Comparison of ENCODE assay signal across 14 mouse cellular contexts in the genomic region with DNA sequence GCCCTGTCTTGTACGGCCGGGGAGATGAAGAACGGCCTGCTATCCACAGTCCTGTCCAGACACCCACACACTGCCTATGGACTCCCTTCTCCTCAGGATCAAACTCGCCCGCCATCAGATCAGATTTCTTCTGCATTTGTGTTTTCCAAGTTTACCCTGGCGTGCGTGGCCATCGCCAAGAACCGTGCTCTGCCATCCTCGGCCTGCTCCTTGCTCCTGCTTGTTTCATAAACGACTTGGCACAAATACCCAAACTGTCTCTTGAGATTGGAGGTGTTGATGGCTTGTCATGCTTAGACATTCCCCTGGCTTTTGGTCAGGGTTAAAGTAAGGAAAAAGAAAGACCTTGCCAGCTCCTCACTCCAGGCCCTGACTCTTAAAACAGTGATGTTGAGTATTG.
DNase-seq lines count a peak whose midpoint lies in the region; ATAC-seq lines count a peak whose summit lies in the region.
"Had no signal": no experiment of that assay in that cellular context is flagged by ENCODE, and none has a peak within 500 bp of the region (broad histone marks: within the 10 kb centered on the region; RNA-seq: fewer than 3 reads in every experiment).

No protein-coding gene starts in this region.

- 0 out of 2 replicates have a peak, but pooled peaks cover under 1% of the 10 kb centered on the region for H3K36me3 ChIP-seq in heart, embryonic 14.5 days (ENCODE audit: control insufficient read depth, insufficient read depth, low read length)
- 0 out of 2 replicates have a peak, but pooled peaks cover 5% of the 10 kb centered on the region for H3K36me3 ChIP-seq in midbrain, embryonic 10.5 days
- no peaks in the 10 kb centered on the region for H3K36me3 ChIP-seq in midbrain, embryonic 15.5 days (replicated peaks)
- H3K36me3 ChIP-seq: intestine, embryonic 15.5 days had no signal

- 60% methylated on average over 11 of the region's 11 CpGs for WGBS in heart, embryonic 14.5 days
- 90% methylated on average over 11 of the region's 11 CpGs for WGBS in midbrain, embryonic 10.5 days
- 87% methylated on average over 11 of the region's 11 CpGs for WGBS in midbrain, embryonic 15.5 days

- no peak for ATAC-seq in heart, embryonic 14.5 days (ENCODE audit: insufficient number of reproducible peaks, insufficient read depth, low FRiP score, low read depth)
- ATAC-seq in midbrain, embryonic 15.5 days (replicated peaks), result no peak
- ATAC-seq: forebrain, embryonic 14.5 days; intestine, embryonic 15.5 days; midbrain, embryonic 16.5 days had no signal

- no peaks in the 10 kb centered on the region for H3K27me3 ChIP-seq in heart, embryonic 14.5 days (ENCODE audit: control insufficient read depth, insufficient read depth, low read length)
- H3K27me3 ChIP-seq in midbrain, embryonic 10.5 days (ENCODE audit: low read depth, poor library complexity, severe bottlenecking), result no peaks in the 10 kb centered on the region
- no peaks in the 10 kb centered on the region for H3K27me3 ChIP-seq in midbrain, embryonic 15.5 days (replicated peaks)
- H3K27me3 ChIP-seq: intestine, embryonic 15.5 days had no signal

- peak overlapping the region; percentile 29 to 87; a peak in 3 of 4 replicates for H3K27ac ChIP-seq in heart, embryonic 14.5 days (replicated peaks in 1 of 2; ENCODE audit: control insufficient read depth in 1 of 2, insufficient read depth in 1 of 2, low read depth in 2 of 2, low read length in 2 of 2)
- H3K27ac ChIP-seq in midbrain, embryonic 10.5 days (replicated peaks), result no peak overlapping the region
- H3K27ac ChIP-seq in midbrain, embryonic 15.5 days, result no peak overlapping the region
- H3K27ac ChIP-seq: intestine, embryonic 15.5 days had no signal

- no peak overlapping the region for H3K4me2 ChIP-seq in heart, embryonic 14.5 days (ENCODE audit: low read length)
- H3K4me2 ChIP-seq in midbrain, embryonic 15.5 days, result no peak overlapping the region
- H3K4me2 ChIP-seq: intestine, embryonic 15.5 days; liver, embryonic 11.5 days had no signal

- peaks cover 45 to 65% of the 10 kb centered on the region in 2 experiments for H3K4me1 ChIP-seq in heart, embryonic 14.5 days (ENCODE audit: control insufficient read depth in 2 of 2, insufficient read depth in 2 of 2, low read length in 2 of 2)
- peaks cover 16% of the 10 kb centered on the region for H3K4me1 ChIP-seq in midbrain, embryonic 10.5 days
- peaks cover 9% of the 10 kb centered on the region for H3K4me1 ChIP-seq in midbrain, embryonic 15.5 days
- H3K4me1 ChIP-seq: intestine, embryonic 15.5 days had no signal

- DNase-seq in cerebellum, postnatal 14 days, result peak; percentile 18 to 24
- no peak for DNase-seq in cerebellum, adult 8-10 months
- no peak for DNase-seq in heart, postnatal 10 days
- DNase-seq in midbrain, embryonic 10.5 days (ENCODE audit: low spot score), result peak; percentile 6
- peak; percentile 93 for DNase-seq in gonadal fat pad, adult 2 months (ENCODE audit: low read depth)
- no peak for DNase-seq in urinary bladder, adult 18-20 months (ENCODE audit: low spot score in 2 of 2)
- DNase-seq: cerebellum, adult 9-10 months; thymus, postnatal 25 days had no signal

- no peaks in the 10 kb centered on the region for H3K9me3 ChIP-seq in heart, embryonic 14.5 days (ENCODE audit: control insufficient read depth, low read length)
- no peaks in the 10 kb centered on the region for H3K9me3 ChIP-seq in midbrain, embryonic 10.5 days (replicated peaks)
- H3K9me3 ChIP-seq in midbrain, embryonic 15.5 days, result no peaks in the 10 kb centered on the region
- H3K9me3 ChIP-seq: intestine, embryonic 15.5 days had no signal

- intact Hi-C loops in heart, postnatal 10 days (cut with DNase I), result loop anchor here (5.0 kb wide), 1 partner anchor 52 kb away; no protein-coding TSS in a partner anchor

- no peak overlapping the region for H3K9ac ChIP-seq in heart, embryonic 14.5 days (ENCODE audit: low read length)
- H3K9ac ChIP-seq in midbrain, embryonic 15.5 days, result no peak overlapping the region
- H3K9ac ChIP-seq: intestine, embryonic 15.5 days had no signal

- no peak overlapping the region for H3K4me3 ChIP-seq in heart, embryonic 14.5 days (ENCODE audit: control insufficient read depth in 1 of 2, insufficient read depth in 1 of 2, low read depth in 1 of 2, low read length in 2 of 2)
- no peak overlapping the region for H3K4me3 ChIP-seq in midbrain, embryonic 10.5 days
- H3K4me3 ChIP-seq in midbrain, embryonic 15.5 days, result no peak overlapping the region
- H3K4me3 ChIP-seq: intestine, embryonic 15.5 days had no signal

Comparison
In these comparisons a context has a peak if more than half of its experiments do, and no peak if none do; other contexts are left out.
1. DNase-seq: peak in cerebellum, postnatal 14 days (2 of 2), midbrain, embryonic 10.5 days (single experiment) and gonadal fat pad, adult 2 months (single experiment); none in cerebellum, adult 8-10 months (single experiment), heart, postnatal 10 days (0 of 2) and urinary bladder, adult 18-20 months (0 of 2).
2. H3K27ac ChIP-seq: peak in heart, embryonic 14.5 days (2 of 2); none in midbrain, embryonic 10.5 days (single experiment) and midbrain, embryonic 15.5 days (single experiment).